Mouse (Mus musculus): ENCODE data around the gene Tnrc18.

The Tnrc18 gene

GRCm38 (mm10) chr5:142681911-142682310 is 135.6 kb downstream of the Tnrc18 start:
- no peak for DNase-seq

- no peak for DNase-seq
Measured at GRCm38 (mm10) chr5:142679065-142679464, 138.4 kb downstream of the Tnrc18 start.

GRCm38 (mm10) chr5:142678141-142678571 is 139.3 kb downstream of the Tnrc18 start:
- no peak for DNase-seq
